Mouse (Mus musculus) kidney, adult 2 months (tissue): ENCODE data around the gene Ccdc88c.

Experiments
- CTCF ChIP-seq: fragments of 200-500 bp; conservative IDR thresholded peaks from 2 replicates; pipeline ENCODE4 v1.5.1; 2011; ENCODE audit warnings: low read depth, mild to moderate bottlenecking, control low read depth, low read length, moderate library complexity, mixed read lengths; ENCODE audit not compliant: insufficient read depth, insufficient read length
- POLR2A ChIP-seq: fragments of 200-500 bp; IDR thresholded peaks from one replicate; pipeline ENCODE4 v1.6.1; 2011; ENCODE audit warnings: low read depth, low read length, control low read depth

GRCm38 (mm10) chr12:101015926-101016325 is 12.9 kb downstream of the Ccdc88c start:
- TF ChIP-seq POLR2A (no peak), CTCF (no peak)
